Mouse (Mus musculus): ENCODE measurements at regions not wholly inside any gene's neighbourhood (a gene's known extent, or its start where the extent isn't known, plus 50 kb on each side); places are given as distances from the start of the nearest gene placed in this dataset.

DNA sequence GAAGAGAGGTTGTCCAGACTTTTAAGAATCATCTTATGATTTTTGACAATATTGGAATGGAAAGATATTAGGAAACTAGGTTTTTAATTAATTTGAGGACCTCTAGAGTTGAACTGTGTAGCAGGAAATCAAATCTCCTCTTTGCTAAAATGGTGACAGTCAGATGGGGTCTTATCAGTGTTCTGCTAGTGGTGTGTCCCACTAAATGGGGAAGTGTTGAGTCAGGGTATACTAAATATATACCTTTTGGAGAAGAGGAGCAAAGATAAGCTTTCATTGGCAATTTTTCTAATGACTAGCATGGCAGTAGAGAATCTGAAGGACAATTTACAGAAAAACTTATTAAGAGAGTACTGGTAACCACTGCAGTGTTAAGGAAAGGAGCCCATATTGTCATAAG is 889.4 kb downstream of the Diaph3 start:
- no peak overlapping the region for H3K4me3 ChIP-seq (ENCODE audit: insufficient read depth, low read depth, low read length)
- TF ChIP-seq CTCF (IDR thresholded peaks at IDR 0.05; ENCODE audit: insufficient read depth, low read depth, low read length) (no peak), POLR2A (IDR thresholded peaks at IDR 0.05; ENCODE audit: insufficient read depth, low read depth, low read length) (no peak)
- no peaks in the 10 kb centered on the region for H3K4me1 ChIP-seq (ENCODE audit: control insufficient read depth, insufficient read depth, low read length)
- H3K27ac ChIP-seq (ENCODE audit: insufficient read depth, low read depth, low read length) = no peak overlapping the region

GRCm38 (mm10) chr14:86247686-86248085 is 893.3 kb downstream of the Diaph3 start:
- WGBS = 86% methylated on average over 4 of the region's 4 CpGs
- TF ChIP-seq POLR2A (IDR thresholded peaks at IDR 0.05; ENCODE audit: insufficient read depth, low read depth, low read length) (no peak), CTCF (IDR thresholded peaks at IDR 0.05; ENCODE audit: insufficient read depth, low read depth, low read length) (no peak)
- H3K4me1 ChIP-seq (ENCODE audit: control insufficient read depth, insufficient read depth, low read length) = no peaks in the 10 kb centered on the region
- H3K27ac ChIP-seq (ENCODE audit: insufficient read depth, low read depth, low read length) = no peak overlapping the region
- no peak overlapping the region for H3K4me3 ChIP-seq (ENCODE audit: insufficient read depth, low read depth, low read length)

DNA sequence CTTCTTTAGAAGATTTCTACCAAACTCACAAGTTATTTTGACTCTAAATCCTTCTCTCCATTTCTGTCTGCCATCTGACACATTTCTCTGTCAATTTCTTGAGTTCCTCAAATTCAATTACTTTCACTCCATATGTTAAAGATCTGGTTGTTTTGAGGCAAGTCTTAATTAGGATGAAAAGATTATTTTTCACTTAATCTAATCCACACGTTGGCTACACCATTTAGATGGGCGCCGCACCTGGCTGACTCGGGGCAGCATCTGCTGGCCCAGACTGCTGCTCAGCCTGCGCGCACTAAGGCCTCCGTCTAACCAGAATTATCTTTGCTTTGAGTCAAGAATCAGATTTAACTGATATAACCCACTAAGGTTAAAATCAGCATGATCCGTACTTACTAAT is 894.3 kb downstream of the Diaph3 start:
- no peak overlapping the region for H3K27ac ChIP-seq (ENCODE audit: insufficient read depth, low read depth, low read length)
- H3K4me1 ChIP-seq (ENCODE audit: control insufficient read depth, insufficient read depth, low read length) = no peaks in the 10 kb centered on the region
- TF ChIP-seq CTCF (IDR thresholded peaks at IDR 0.05; ENCODE audit: insufficient read depth, low read depth, low read length) = no peak
- no peak for TF ChIP-seq POLR2A (IDR thresholded peaks at IDR 0.05; ENCODE audit: insufficient read depth, low read depth, low read length)
- no peak overlapping the region for H3K4me3 ChIP-seq (ENCODE audit: insufficient read depth, low read depth, low read length)
- WGBS = 92% methylated on average over 8 of the region's 8 CpGs

DNA sequence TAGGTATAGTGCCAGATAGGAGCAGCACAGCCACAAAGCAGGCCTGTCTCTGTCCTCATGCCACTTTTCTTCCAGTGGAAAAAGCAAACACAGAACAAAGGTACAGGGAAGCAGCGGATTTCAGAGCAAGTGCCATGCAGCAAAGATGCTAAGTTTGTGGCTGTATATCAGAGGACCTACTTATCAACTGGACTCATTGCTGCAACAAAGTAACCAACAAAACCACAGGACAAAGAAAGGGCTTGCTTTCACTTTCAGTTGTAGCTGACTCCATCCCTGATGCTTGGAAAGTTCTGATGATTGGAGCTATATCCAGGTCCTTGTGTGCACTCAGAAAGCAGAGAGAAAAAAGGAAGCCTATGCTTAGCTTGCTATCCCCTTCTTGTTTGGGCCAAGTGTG is 897.4 kb downstream of the Diaph3 start:
- 80% methylated on average over 1 of the region's 1 CpGs for WGBS
- no peak for TF ChIP-seq POLR2A (IDR thresholded peaks at IDR 0.05; ENCODE audit: insufficient read depth, low read depth, low read length)
- TF ChIP-seq CTCF (IDR thresholded peaks at IDR 0.05; ENCODE audit: insufficient read depth, low read depth, low read length) = no peak
- Histone ChIP-seq H3K27ac (ENCODE audit: insufficient read depth, low read depth, low read length) (no peak overlapping the region), H3K4me3 (ENCODE audit: insufficient read depth, low read depth, low read length) (no peak overlapping the region), H3K4me1 (ENCODE audit: control insufficient read depth, insufficient read depth, low read length) (no peaks in the 10 kb centered on the region)

GRCm38 (mm10) chr14:86242836-86243235 is 898.2 kb downstream of the Diaph3 start:
- Histone ChIP-seq H3K4me1 (ENCODE audit: control insufficient read depth, insufficient read depth, low read length) (no peaks in the 10 kb centered on the region), H3K27ac (ENCODE audit: insufficient read depth, low read depth, low read length) (no peak overlapping the region), H3K4me3 (ENCODE audit: insufficient read depth, low read depth, low read length) (no peak overlapping the region)
- no peak for TF ChIP-seq POLR2A (IDR thresholded peaks at IDR 0.05; ENCODE audit: insufficient read depth, low read depth, low read length)
- no peak for TF ChIP-seq CTCF (IDR thresholded peaks at IDR 0.05; ENCODE audit: insufficient read depth, low read depth, low read length)
- 39% methylated on average over 1 of the region's 1 CpGs for WGBS

DNA sequence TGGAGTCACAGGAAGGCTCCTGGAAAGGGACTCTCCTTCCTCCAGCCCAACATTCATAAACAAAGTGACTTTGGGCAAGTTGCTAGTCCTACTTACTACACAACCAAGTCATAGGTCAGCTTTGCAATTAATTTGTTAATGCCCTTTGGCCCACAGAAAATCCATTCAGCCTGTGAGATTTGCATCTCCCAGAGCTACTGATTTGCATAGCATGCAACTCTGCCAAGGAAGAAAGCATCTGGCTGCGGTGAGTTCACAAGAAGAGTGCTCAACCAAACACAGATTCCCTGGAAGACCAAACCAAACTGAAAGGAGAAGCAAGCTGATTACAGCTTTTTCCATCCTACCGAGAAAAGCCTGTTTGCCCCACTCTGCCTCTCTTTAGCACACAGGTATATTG is 901.9 kb downstream of the Diaph3 start:
- TF ChIP-seq POLR2A (IDR thresholded peaks at IDR 0.05; ENCODE audit: insufficient read depth, low read depth, low read length) = no peak
- TF ChIP-seq CTCF (IDR thresholded peaks at IDR 0.05; ENCODE audit: insufficient read depth, low read depth, low read length) = no peak
- no peak overlapping the region for H3K27ac ChIP-seq (ENCODE audit: insufficient read depth, low read depth, low read length)
- no peaks in the 10 kb centered on the region for H3K4me1 ChIP-seq (ENCODE audit: control insufficient read depth, insufficient read depth, low read length)
- H3K4me3 ChIP-seq (ENCODE audit: insufficient read depth, low read depth, low read length) = no peak overlapping the region
- WGBS = 51% methylated on average over 2 of the region's 2 CpGs

DNA sequence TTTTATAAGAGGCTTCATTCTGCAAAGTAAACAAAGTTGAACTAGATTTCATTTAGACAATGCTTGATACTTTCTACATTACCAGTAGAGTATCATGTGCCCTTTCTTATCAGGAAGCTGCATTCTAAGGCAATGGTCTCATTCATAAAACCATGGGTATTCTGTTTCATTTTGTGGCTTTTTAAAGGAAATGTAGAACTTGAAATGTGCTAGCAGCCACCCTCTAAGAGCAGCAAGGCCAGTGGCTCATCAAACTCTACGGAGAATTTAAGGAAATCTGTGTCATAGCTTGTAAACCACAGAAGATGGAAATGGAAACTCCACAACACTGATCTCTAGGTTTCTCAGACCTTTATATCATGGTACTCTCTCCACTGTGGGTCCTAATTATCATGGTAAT is 907.7 kb downstream of the Diaph3 start:
- Histone ChIP-seq H3K4me1 (ENCODE audit: control insufficient read depth, insufficient read depth, low read length) (no peaks in the 10 kb centered on the region), H3K27ac (ENCODE audit: insufficient read depth, low read depth, low read length) (no peak overlapping the region), H3K4me3 (ENCODE audit: insufficient read depth, low read depth, low read length) (no peak overlapping the region)
- 97% methylated on average over 1 of the region's 1 CpGs for WGBS
- TF ChIP-seq CTCF (IDR thresholded peaks at IDR 0.05; ENCODE audit: insufficient read depth, low read depth, low read length) = no peak

DNA sequence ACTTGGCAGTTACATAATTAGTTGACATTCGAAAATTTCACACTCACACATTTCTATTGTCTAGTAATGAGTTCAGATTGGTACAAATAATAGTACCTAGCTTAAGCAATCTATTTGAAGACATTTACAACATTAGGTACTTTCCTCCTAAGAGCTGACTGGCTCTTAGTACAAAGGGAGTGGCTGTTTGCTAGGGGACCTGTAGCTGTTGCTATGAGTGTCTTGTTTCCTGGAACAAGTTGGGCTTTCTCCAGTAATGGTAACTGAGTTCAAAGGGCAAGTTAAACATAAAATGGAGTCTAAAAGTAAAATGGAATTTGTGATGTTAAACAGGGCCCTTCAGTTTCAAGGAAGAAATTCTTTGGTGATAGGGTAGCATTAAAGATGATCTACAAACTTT is 910.4 kb downstream of the Diaph3 start:
- 89% methylated on average over 1 of the region's 1 CpGs for WGBS

GRCm38 (mm10) chr14:86229755-86230154 is 911.3 kb downstream of the Diaph3 start:
- WGBS = 94% methylated on average over 2 of the region's 2 CpGs
- no peak for TF ChIP-seq POLR2A (IDR thresholded peaks at IDR 0.05; ENCODE audit: insufficient read depth, low read depth, low read length)
- TF ChIP-seq CTCF (IDR thresholded peaks at IDR 0.05; ENCODE audit: insufficient read depth, low read depth, low read length) = no peak
- H3K27ac ChIP-seq (ENCODE audit: insufficient read depth, low read depth, low read length) = no peak overlapping the region
- no peaks in the 10 kb centered on the region for H3K4me1 ChIP-seq (ENCODE audit: control insufficient read depth, insufficient read depth, low read length)
- no peak overlapping the region for H3K4me3 ChIP-seq (ENCODE audit: insufficient read depth, low read depth, low read length)

More for the DNA sequence above, 910.4 kb downstream of the Diaph3 start:
- no peak for TF ChIP-seq CTCF (IDR thresholded peaks at IDR 0.05; ENCODE audit: insufficient read depth, low read depth, low read length)
- TF ChIP-seq POLR2A (IDR thresholded peaks at IDR 0.05; ENCODE audit: insufficient read depth, low read depth, low read length) = no peak
- H3K4me3 ChIP-seq (ENCODE audit: insufficient read depth, low read depth, low read length) = no peak overlapping the region
- no peak overlapping the region for H3K27ac ChIP-seq (ENCODE audit: insufficient read depth, low read depth, low read length)
- H3K4me1 ChIP-seq (ENCODE audit: control insufficient read depth, insufficient read depth, low read length) = no peaks in the 10 kb centered on the region

DNA sequence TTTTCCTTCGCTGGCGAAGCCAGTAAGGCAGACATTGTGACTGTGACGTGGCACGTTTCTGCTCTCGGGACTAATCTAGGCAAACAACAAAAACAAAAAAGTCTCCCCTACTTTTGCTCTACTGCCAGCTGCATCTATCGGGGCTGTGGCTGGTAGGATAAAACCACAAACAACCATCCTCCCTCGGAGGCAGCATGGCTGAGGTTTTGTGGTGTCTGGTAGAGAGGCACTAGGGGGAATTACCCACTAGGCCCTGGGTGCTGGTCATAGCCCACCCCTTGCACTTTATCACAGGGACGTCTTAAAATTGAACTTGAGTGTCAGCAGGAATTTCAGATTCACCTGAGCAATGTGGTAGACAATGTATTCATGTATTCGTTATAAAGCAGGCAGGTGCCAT is 925.3 kb downstream of the Diaph3 start:
- Histone ChIP-seq H3K27ac (ENCODE audit: insufficient read depth, low read depth, low read length) (no peak overlapping the region), H3K4me3 (ENCODE audit: insufficient read depth, low read depth, low read length) (no peak overlapping the region), H3K4me1 (ENCODE audit: control insufficient read depth, insufficient read depth, low read length) (no peaks in the 10 kb centered on the region)
- no peak for TF ChIP-seq CTCF (IDR thresholded peaks at IDR 0.05; ENCODE audit: insufficient read depth, low read depth, low read length)
- no peak for TF ChIP-seq POLR2A (IDR thresholded peaks at IDR 0.05; ENCODE audit: insufficient read depth, low read depth, low read length)
- WGBS = 79% methylated on average over 9 of the region's 9 CpGs

Data from olfactory bulb, adult 2 months (tissue).